Mouse (Mus musculus): ENCODE results near the gene Fam117a. TPM values are rescaled to one million over a fixed set of nuclear protein-coding genes. Genes with fewer than 3 reads are reported as not detected.

Gene Fam117a
- polyA plus RNA-seq, 1 experiment from 2014 or later: 81.3 TPM

DNA sequence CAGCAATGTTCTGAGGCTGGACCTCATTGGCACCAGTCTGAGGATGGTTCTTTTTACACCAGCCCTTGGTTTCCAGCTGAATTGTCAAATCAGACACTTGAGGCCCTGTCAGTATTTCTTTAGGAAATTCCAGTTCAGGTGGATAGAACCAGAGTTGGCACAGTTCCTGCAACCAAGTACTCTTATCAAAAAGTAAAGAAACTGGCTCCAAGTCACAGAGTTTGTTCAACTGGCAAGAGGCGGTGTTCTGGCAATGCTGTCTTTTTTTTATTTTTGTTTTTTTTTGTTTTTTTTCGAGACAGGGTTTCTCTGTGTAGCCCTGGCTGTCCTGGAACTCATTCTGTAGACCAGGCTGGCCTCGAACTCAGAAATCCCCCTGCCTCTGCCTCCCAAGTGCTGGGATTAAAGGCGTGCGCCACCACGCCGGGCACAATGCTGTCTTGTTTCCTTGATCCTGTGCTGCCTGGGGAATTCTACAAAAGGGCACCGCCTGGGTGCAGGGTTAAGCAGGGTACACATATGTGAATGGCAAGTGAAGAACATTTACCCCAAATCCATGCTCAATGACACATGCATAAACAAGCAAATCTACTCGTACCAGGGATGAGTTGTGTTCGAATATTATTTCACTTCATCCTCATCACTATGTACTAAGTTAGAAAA lies 72.8 kb downstream of the Fam117a start:
- 63% methylated on average over 10 of the region's 10 CpGs for WGBS (ENCODE audit: insufficient replicate concordance)
- Histone ChIP-seq H3K9ac (ENCODE audit: low read depth, low read length) (no peak overlapping the region), H3K4me3 (ENCODE audit: low read depth, low read length) (no peak overlapping the region), H3K4me2 (ENCODE audit: low read depth, low read length) (no peak overlapping the region), H3K36me3 (ENCODE audit: control insufficient read depth, insufficient read depth) (no peaks in the 10 kb centered on the region), H3K27me3 (ENCODE audit: control insufficient read depth, insufficient read depth, low read depth, low read length) (no peaks in the 10 kb centered on the region), H3K9me3 (replicated peaks; ENCODE audit: control insufficient read depth, low read length) (no peaks in the 10 kb centered on the region), H3K27ac (ENCODE audit: low read length) (no peak overlapping the region), H3K4me1 (ENCODE audit: control insufficient read depth, low read depth, low read length) (peaks cover 5% of the 10 kb centered on the region)
- ATAC-seq (ENCODE audit: low read depth): no peak

DNA sequence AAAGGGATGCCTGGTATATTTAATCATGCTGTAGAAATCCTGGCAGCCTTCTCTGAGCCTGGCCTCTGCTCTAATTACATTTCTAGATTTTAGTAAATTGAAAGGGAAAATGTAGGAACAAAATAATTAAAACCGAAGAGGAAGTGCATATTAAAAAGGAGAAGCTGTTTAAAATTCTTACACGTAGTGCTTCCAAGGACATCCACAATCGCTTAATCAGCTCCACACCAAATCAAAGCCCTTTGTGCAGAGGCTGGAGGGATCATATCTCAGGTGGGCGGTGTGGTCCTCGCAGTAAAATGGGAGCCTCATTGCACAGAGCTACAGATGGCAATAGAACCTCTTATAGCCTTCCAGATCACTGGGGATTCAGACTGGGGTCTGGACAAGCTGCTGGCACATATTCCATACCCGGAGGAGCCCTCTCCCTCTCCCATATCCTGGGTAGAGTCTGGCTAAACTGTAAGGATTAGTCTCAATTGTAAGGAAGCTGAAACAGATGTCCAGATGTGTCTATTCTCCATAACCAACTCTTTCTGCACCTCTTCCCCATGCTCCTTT lies 74.7 kb downstream of the Fam117a start:
- H3K27ac ChIP-seq (ENCODE audit: low read length): no peak overlapping the region
- WGBS (ENCODE audit: insufficient replicate concordance): 52% methylated on average over 6 of the region's 6 CpGs
- H3K27me3 ChIP-seq (ENCODE audit: control insufficient read depth, insufficient read depth, low read depth, low read length): no peaks in the 10 kb centered on the region
- H3K4me1 ChIP-seq (ENCODE audit: control insufficient read depth, low read depth, low read length): peaks cover 15% of the 10 kb centered on the region
- no peaks in the 10 kb centered on the region for H3K36me3 ChIP-seq (ENCODE audit: control insufficient read depth, insufficient read depth)
- no peaks in the 10 kb centered on the region for H3K9me3 ChIP-seq (replicated peaks; ENCODE audit: control insufficient read depth, low read length)
- ATAC-seq (ENCODE audit: low read depth): no peak
- H3K4me2 ChIP-seq (ENCODE audit: low read depth, low read length): no peak overlapping the region
- H3K4me3 ChIP-seq (ENCODE audit: low read depth, low read length): no peak overlapping the region
- no peak overlapping the region for H3K9ac ChIP-seq (ENCODE audit: low read depth, low read length)

DNA sequence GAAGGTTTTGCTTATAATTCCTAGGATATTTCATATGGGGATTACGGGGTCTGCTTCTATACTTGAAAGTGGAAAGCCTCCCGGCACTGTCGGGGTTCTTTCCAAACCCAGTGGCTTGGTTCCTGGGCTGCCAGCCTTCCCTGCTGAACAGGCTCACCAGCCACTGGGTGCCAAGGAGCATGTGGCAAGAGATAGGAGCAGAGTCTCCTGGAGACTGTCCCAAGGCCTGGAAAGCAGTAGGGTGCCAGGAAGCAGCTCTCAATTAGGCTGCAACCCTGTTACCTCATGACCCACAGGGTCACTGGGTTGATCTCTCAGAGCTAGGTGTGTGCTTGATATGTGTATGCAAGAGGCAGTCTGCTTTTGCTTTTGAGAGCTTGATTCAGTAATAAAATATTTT lies 75.8 kb downstream of the Fam117a start:
- ATAC-seq (ENCODE audit: low read depth): no peak
- Histone ChIP-seq H3K4me3 (ENCODE audit: low read depth, low read length) (no peak overlapping the region), H3K27me3 (ENCODE audit: control insufficient read depth, insufficient read depth, low read depth, low read length) (no peaks in the 10 kb centered on the region), H3K9me3 (replicated peaks; ENCODE audit: control insufficient read depth, low read length) (no peaks in the 10 kb centered on the region), H3K36me3 (ENCODE audit: control insufficient read depth, insufficient read depth) (no peaks in the 10 kb centered on the region), H3K9ac (ENCODE audit: low read depth, low read length) (no peak overlapping the region), H3K4me2 (ENCODE audit: low read depth, low read length) (no peak overlapping the region), H3K27ac (ENCODE audit: low read length) (no peak overlapping the region), H3K4me1 (ENCODE audit: control insufficient read depth, low read depth, low read length) (peaks cover 15% of the 10 kb centered on the region)
- 87% methylated on average over 3 of the region's 3 CpGs for WGBS (ENCODE audit: insufficient replicate concordance)

DNA sequence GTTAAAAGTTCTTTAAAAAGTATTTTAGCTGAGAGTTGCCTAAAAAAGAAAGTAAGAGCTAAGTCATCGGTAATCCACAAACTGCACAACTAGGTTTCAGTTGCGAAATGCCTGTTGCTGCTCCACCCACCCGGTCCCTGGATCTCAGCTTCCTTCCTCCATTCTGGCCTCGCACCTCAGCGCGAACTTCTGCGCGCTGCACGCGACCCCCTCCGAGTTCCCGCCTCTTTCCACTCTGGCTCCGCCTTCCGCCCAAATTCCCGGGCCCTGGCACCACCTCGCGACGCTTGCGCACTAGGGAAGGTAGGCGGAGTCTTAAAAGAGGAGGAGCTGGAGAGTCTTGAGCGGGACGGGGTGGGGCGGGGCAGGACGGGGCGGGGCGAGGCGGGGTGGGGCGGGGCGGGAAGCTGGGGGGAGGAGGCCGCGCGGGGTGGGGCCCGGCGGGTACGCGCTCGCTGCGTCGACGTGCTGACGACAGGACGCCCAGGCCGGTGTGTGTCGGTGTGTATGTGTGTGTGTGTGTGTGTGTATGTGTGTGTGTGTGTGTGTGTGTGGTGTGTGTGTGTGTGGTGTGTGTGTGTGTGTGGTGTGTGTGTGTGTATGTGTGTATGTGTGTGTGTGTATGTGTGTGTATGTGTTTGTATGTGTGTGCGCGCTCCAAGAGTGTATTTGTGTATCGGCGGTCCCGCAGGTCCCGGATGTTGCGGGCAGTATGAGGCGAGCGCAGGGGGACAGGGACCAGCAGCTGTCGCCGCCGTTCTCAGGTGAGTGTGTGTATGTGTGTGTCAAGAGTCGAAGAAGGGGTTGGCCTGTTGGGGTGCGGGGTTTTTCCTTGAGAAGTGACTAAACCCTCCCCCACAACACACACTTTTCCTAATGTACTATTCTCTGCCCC lies 77.1 kb downstream of the Fam117a start, which contains the start of gene Spop:
Spop (plus strand) TSS at position 440 of the 895 bp plus-strand sequence.
- 1% methylated on average over 52 of the region's 58 CpGs for WGBS (ENCODE audit: insufficient replicate concordance)
- H3K27ac ChIP-seq (ENCODE audit: low read length): peak within 1 kb of the TSS; percentile 94
- peaks cover 4% of the 10 kb centered on the region; the same call in 1 of the 2 replicates for H3K36me3 ChIP-seq (ENCODE audit: control insufficient read depth, insufficient read depth)
- peak within 1 kb of the TSS; percentile 71 for H3K4me3 ChIP-seq (ENCODE audit: low read depth, low read length)
- ATAC-seq (ENCODE audit: low read depth): peak; percentile 88
- no peaks in the 10 kb centered on the region for H3K27me3 ChIP-seq (ENCODE audit: control insufficient read depth, insufficient read depth, low read depth, low read length)
- peak within 1 kb of the TSS; percentile 72 for H3K9ac ChIP-seq (ENCODE audit: low read depth, low read length)
- peaks cover 15% of the 10 kb centered on the region for H3K4me1 ChIP-seq (ENCODE audit: control insufficient read depth, low read depth, low read length)
- H3K9me3 ChIP-seq (replicated peaks; ENCODE audit: control insufficient read depth, low read length): no peaks in the 10 kb centered on the region
- H3K4me2 ChIP-seq (ENCODE audit: low read depth, low read length): peak within 1 kb of the TSS; percentile 88

DNA sequence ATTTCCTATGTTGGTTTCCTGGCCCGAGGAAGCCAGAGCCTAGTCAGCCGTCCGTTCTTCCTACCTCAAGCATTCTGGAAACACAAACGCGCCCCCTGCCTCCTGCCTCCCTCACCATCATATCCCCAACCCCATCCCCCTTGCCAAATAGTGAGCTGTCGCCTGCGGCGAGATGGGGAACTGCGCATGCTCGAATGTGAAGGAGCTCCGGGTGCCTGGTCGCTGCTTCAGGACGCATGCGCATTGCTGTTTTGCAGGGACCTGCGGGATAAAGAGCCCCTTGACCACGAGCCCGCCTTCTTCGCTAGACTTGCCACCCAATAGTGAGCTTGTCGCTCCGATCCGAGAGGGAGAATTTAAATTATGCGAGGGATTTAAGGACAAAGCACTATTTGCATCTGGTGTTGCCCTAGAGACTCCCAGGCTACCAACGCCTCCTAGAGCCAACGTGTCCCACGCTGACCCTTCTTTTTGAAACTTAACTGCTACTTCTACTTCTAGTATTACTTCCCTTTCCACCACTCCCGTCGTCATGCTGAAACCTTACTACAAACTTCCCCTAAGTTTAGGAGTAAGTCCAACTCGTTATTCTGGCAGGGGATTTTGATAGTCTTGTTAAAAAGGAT lies 77.8 kb downstream of the Fam117a start:
- Histone ChIP-seq H3K4me1 (ENCODE audit: control insufficient read depth, low read depth, low read length) (peaks cover 15% of the 10 kb centered on the region), H3K27me3 (ENCODE audit: control insufficient read depth, insufficient read depth, low read depth, low read length) (no peaks in the 10 kb centered on the region), H3K9me3 (replicated peaks; ENCODE audit: control insufficient read depth, low read length) (no peaks in the 10 kb centered on the region), H3K27ac (ENCODE audit: low read length) (peak overlapping the region; percentile 94), H3K9ac (ENCODE audit: low read depth, low read length) (peak overlapping the region; percentile 72), H3K4me3 (ENCODE audit: low read depth, low read length) (peak overlapping the region; percentile 71), H3K36me3 (ENCODE audit: control insufficient read depth, insufficient read depth) (peaks cover 4% of the 10 kb centered on the region; the same call in 1 of the 2 replicates), H3K4me2 (ENCODE audit: low read depth, low read length) (peak overlapping the region; percentile 88)
- WGBS (ENCODE audit: insufficient replicate concordance): under 1% methylated on average over 28 of the region's 28 CpGs
- peak; percentile 78 for ATAC-seq (ENCODE audit: low read depth)

DNA sequence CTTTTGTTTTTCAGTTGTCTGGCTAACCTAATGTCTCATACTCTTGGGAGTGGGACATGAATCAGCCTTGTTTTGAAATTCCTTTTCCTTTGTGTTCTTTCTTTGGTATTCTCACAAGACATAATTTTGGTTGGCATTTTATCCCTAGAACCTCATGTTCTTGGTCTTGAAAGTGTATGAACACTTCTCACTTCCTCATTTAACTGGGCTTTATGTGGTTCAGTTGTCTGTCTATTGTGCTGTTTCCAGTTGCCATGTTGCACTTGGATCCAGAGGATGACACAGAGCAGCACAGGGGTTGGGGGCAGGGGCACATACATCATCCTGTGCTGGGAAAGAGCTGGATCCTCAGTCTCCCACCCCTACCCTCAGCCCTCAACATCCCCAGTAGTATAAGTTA lies 79.1 kb downstream of the Fam117a start:
- Histone ChIP-seq H3K9me3 (replicated peaks; ENCODE audit: control insufficient read depth, low read length) (no peaks in the 10 kb centered on the region), H3K27ac (ENCODE audit: low read length) (peak overlapping the region; percentile 94), H3K9ac (ENCODE audit: low read depth, low read length) (peak overlapping the region; percentile 19), H3K4me2 (ENCODE audit: low read depth, low read length) (peak overlapping the region; percentile 88), H3K4me3 (ENCODE audit: low read depth, low read length) (peak overlapping the region; percentile 71), H3K36me3 (ENCODE audit: control insufficient read depth, insufficient read depth) (peaks cover 4% of the 10 kb centered on the region; the same call in 1 of the 2 replicates), H3K4me1 (ENCODE audit: control insufficient read depth, low read depth, low read length) (peaks cover 15% of the 10 kb centered on the region), H3K27me3 (ENCODE audit: control insufficient read depth, insufficient read depth, low read depth, low read length) (no peaks in the 10 kb centered on the region)
- no peak for ATAC-seq (ENCODE audit: low read depth)

DNA sequence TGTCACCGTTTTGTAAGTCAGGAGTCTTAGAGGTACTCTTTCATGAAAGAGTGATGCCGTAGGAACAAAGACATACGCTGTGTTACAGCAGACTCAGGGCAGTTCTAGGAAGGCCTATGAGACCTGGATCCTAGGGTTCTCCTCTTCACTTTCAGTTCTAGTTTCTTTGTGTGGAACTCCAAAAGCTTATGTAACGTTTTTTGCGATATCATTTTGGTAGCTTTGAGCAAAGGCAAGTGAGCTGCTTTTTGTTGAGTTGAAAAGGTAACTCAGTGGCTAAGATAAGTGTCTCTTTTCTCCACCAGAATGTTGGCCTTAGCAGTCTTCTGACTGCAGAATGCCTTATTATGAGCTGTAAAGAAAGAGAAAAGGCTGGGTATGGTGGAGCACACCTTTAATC lies 80.5 kb downstream of the Fam117a start:
- no peak overlapping the region for H3K4me3 ChIP-seq (ENCODE audit: low read depth, low read length)
- H3K9me3 ChIP-seq (replicated peaks; ENCODE audit: control insufficient read depth, low read length): no peaks in the 10 kb centered on the region
- peaks cover 15% of the 10 kb centered on the region for H3K4me1 ChIP-seq (ENCODE audit: control insufficient read depth, low read depth, low read length)
- H3K27ac ChIP-seq (ENCODE audit: low read length): no peak overlapping the region
- 77% methylated on average over 5 of the region's 5 CpGs for WGBS (ENCODE audit: insufficient replicate concordance)
- peaks cover 4% of the 10 kb centered on the region; the same call in 1 of the 2 replicates for H3K36me3 ChIP-seq (ENCODE audit: control insufficient read depth, insufficient read depth)
- ATAC-seq (ENCODE audit: low read depth): no peak
- H3K4me2 ChIP-seq (ENCODE audit: low read depth, low read length): no peak overlapping the region
- no peaks in the 10 kb centered on the region for H3K27me3 ChIP-seq (ENCODE audit: control insufficient read depth, insufficient read depth, low read depth, low read length)
- no peak overlapping the region for H3K9ac ChIP-seq (ENCODE audit: low read depth, low read length)

DNA sequence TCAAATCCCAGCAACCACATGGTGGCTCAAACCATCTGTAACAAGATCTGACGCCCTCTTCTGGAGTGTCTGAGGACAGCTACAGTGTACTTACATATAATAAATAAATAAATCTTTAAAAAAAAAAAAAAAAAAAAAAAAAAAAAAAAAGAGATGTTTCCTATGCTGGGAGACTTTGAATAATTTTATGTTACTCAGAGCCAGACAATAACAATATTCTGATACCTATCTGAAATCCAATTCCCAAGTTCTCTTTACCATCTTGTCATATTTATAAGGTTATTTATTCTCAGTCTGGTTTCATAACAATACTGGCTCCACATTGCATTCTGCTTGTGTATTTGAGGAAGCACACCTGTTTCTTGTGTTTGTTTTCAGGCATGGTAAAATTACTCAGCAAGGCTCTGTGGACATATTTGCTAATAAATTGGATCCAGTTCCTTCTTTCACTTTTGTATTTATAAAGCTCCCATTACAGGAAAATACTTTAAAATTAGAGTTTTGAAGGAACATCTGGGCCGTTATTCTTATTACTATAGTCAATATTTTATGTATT lies 84.1 kb downstream of the Fam117a start:
- no peaks in the 10 kb centered on the region for H3K9me3 ChIP-seq (replicated peaks; ENCODE audit: control insufficient read depth, low read length)
- H3K9ac ChIP-seq (ENCODE audit: low read depth, low read length): no peak overlapping the region
- WGBS (ENCODE audit: insufficient replicate concordance): 71% methylated on average over 2 of the region's 2 CpGs
- no peak overlapping the region for H3K27ac ChIP-seq (ENCODE audit: low read length)
- H3K4me1 ChIP-seq (ENCODE audit: control insufficient read depth, low read depth, low read length): peaks cover 4% of the 10 kb centered on the region
- ATAC-seq (ENCODE audit: low read depth): no peak
- H3K27me3 ChIP-seq (ENCODE audit: control insufficient read depth, insufficient read depth, low read depth, low read length): no peaks in the 10 kb centered on the region
- H3K4me3 ChIP-seq (ENCODE audit: low read depth, low read length): no peak overlapping the region
- no peak overlapping the region for H3K4me2 ChIP-seq (ENCODE audit: low read depth, low read length)
- H3K36me3 ChIP-seq (ENCODE audit: control insufficient read depth, insufficient read depth): peaks cover 4% of the 10 kb centered on the region; the same call in 1 of the 2 replicates
